Mouse (Mus musculus): ENCODE measurements around the gene 1600002K03Rik.

The 1600002K03Rik gene

DNA sequence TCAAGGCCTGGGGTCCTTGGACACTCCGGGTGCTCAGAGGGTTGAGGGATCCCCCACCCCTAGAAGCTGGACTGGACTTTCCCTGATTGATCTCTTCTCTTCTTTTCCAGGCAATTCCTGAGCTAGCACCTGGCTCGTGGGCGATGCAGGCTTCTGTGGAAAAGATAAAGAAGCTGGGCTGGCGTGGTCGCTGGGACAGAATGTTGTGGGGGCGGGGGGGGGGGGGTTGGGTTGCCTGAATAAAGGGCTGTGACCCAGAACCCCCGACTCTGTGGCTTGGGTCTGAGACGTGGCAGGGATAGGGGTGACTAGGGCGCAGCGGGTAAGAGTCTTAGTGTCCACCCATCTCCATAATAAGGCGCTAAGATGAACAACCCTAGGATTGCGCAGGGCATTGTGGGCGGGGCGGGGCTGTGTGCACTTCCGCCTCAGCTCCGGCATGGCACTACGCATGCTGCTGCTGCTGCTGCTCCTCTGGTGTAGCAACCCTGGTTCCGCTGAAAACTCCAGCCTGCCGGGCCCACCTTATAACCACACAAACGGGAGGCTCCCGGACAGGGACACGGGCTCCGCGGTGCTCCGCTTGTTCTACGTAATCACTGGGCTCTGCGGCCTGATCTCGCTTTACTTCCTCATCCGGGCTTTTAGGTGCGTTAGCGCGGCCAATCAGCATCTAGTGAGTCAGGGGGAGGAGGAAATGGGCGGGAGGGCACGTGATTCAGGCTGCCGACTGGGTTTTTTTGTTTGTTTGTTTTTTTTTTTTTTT lies at the start of gene 1600002K03Rik:
TSS of gene 1600002K03Rik (plus strand) at position 418 of the 766 bp plus-strand sequence.
- peak; percentile 92 to 93 for DNase-seq

DNA sequence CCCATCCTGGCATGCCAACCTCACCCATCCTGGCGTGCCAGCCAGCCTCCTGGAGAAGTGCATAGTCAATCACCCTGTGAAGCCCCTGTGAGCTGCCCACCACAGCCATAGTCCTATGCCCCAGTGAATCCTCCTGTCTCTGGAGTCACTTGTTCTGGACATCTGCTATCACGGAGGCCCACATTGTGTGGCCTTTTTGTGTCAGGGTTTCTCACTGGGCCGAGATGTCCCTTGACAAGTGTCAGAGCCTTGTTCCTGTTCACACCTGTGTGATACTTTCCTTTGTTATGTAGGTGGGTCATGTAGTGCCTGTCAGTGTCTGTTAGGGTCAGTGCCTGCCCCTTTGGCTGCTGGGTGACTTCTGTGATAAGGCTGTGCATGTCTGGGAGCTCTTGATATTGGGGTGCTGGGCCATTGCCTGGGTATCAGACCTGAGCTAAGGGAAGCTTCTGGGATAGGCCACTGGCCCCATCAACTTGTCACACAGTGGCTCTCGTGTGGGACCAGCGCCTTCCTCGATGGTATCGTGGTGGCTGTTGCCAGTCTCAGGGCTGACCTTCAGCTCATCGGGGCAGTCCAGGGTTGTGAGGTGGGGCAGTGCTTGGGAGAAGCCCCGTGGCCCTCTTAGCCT lies 48.7 kb upstream of the 1600002K03Rik start:
- DNase-seq = no peak

DNA sequence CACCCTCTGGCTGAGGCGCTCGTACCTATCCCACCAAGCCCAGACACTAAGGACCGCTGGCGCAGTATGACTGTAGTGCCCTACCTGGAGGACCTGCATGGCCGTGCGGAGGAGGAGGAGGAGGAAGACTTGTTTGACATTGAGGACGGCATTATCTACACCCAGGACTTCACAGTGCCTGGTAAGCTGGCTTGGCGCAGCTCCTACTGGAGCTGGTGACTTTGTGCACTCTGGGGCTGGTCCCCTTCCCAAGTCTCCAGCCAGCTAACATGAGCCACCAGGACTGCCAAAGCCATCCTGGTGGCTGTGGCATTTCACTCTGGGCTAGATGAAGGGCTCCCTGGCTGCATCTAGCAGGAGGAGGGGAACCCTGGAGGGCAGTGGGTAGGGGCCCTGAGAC lies 44.8 kb upstream of the 1600002K03Rik start:
- DNase-seq = no peak

DNA sequence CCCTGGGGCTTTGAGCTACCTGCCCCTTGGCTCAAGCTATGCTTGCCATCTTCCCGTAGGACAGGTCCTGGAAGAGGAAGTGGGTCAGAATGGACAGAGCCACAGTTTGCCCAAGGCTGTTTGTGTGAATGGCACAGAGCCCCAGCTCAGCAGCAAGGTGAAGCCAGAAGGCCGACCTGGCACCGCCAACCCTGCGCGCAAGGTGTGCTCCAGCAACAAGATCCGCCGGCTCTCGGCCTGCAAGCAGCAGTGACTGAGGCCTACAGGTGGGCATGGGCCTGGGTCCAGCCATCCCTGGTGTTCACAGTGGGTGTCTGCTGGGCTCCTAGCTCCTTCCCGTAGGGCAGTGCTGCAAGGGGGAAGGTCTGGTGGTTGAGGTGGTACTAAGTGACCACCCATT lies 42.9 kb upstream of the 1600002K03Rik start:
- DNase-seq = no peak

DNA sequence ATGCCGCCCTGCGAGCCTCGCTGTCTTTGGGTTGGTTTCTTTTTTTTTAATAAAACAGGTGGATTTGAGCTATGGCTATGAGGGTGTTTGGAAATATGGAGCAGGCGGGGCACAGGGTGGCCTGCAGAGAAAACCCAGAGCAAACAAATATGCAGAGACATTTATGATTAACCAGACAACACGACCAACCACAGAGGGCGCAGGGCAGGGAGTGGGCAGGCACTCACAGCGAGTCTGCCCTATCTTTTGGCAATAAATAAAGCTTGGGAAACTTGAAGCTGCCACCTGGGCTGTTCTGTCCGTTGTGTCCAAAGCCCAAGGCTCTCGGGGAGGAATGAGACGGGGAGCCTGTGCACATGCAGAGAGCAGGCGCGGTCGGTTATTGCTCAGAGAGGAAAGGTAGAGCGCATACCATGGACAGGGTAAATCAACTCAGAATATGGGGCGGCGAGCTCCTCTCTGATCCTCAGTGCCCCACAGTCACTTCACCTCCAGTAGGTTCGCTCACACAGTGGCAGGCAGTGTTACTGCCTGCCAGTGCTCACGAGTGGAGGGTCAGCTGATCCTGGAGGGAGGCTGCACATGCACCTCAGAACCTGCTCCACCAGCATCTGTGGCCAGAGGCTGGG lies 42.2 kb upstream of the 1600002K03Rik start:
- DNase-seq = peak; percentile 79 to 82

DNA sequence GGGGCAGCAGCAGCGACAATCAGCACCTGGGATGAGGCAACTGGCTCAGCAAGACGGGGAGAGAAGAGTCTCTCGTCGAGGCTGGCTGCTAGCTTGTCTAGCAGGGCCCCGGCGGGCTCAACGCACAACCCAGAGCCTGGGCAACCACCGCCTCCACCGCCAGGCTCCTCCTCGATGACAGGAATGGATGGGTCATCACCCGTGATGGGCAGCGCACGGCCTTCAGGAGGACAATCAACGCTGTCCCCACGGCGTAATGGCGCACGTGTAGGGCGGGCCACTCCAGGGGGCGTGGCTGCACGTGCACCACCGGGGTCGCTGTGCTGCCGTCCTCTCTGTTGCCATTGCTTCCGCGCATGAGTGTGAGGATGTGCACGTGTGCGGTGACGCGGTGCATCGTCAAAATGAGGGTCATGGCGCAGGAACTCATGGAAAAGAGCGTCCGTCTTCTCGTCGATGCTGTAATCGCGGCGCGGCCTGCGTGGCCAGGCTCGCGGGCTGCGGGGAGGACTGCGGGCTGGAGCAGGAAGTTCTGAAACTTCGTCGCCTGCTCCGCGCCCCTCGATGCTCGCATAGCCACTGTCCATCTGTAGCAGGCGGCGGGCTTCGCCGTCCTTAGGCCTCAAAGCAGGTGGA lies 41.3 kb upstream of the 1600002K03Rik start:
- DNase-seq = no peak

DNA sequence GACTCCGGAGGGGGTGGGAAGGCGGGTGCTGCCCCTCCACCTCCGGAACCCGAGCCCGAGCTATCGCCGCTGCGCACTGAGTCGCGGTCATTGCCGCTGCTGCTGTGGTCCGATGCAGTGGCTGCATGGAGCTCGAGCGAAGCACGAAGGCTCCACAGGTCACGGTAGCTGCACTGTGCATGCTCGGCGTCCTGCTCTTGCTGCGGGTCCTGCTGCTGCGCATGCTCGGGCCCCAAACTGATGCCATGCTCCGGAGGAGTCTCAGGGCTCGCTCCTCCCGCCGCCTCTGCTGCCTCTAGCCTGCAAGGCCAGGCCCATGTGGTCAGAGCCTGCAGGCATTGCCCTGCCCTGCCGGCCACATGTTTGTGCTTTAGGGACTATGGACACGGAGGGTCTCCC lies 40.8 kb upstream of the 1600002K03Rik start:
- DNase-seq = no peak

DNA sequence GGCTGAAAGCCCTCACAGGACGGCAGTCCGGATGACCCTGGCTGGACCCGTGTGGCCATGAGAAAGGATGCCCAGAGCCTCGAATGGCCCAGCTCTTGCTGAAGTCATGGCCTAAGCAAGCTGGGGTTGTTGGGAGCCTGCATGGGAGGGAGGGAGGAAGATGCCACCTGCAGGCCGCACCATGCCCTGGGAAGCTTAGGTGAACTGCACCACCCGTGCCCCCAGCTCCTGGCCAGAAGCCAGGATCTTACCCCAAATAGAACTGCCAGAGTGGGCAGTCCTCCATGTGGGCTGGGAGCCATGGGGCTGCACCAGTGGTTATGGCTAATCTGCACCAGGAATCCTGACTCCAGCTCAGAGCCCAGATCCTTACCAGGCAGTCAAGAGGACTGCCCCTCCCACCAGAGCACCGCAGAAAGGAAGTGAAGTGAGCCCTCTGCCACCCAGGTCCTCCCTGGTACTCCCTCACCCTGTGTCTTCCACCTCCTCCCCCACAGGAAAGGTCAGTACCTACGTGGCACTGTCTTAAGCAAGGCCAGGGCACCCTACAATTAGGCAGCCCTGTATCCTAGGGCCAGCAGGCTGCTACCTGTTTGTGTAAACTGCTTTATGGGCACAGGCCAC lies 39.4 kb upstream of the 1600002K03Rik start:
- DNase-seq = peak in 1 of 2 experiments; percentile 56

DNA sequence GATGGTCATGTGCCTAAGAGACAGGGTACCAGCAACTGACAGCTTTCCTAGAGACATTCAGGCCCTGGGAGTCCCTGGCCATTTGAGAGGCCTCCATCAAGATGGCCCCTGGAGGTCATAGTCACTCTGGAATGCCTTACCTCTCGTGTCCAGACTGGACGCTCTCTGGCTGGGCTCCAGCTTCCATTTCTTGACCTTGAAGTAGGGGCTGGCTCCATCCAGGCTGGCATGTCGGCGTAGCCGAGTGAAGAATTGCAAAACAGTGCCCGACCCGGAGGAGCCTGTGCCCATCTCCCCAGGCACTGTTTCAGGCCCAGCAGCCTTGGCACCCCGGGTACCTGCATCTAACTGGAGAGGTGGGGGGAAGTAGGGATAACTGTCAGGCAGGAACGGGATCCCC lies 38.3 kb upstream of the 1600002K03Rik start:
- DNase-seq = peak in 1 of 2 experiments; percentile 50

DNA sequence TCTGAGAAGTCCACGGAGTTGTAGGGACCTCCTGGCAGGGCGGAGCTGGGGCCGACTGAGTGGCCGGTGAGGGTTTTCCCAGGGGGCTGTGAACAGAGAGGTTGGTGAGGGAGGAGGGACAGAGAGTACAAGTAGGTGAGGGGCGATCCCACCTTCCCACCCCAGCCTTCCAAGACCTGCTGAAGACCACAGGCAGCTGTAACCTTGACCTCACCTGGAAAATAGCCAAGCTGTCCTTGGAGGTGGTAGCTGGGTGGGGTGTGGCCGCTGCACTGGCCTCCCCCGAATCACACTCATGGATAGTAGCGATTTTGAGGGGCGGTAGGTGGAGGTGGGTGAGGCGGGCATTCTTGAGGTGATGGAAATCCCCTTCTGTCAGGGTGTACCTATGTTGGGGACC lies 37.6 kb upstream of the 1600002K03Rik start:
- DNase-seq = no peak

DNA sequence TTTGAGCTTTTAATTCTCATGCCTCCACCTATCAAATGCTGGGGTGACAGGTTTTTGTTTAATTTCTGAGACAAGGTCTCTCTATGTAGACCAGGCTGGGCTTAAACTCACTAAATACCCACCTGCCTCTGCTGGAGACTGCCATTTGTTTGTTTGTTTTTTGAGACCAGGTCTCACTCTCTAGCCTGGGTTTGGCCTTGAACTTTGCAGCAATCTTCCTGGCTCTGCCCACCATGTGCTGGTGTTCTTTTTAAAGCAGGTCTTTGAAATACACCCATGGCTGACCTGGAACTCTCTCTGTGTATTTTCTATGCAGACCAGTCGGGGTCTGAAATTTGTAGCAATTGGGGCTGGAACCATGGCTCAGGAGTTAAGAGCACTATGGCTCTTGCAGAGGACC lies 37.1 kb upstream of the 1600002K03Rik start:
- no peak for DNase-seq

DNA sequence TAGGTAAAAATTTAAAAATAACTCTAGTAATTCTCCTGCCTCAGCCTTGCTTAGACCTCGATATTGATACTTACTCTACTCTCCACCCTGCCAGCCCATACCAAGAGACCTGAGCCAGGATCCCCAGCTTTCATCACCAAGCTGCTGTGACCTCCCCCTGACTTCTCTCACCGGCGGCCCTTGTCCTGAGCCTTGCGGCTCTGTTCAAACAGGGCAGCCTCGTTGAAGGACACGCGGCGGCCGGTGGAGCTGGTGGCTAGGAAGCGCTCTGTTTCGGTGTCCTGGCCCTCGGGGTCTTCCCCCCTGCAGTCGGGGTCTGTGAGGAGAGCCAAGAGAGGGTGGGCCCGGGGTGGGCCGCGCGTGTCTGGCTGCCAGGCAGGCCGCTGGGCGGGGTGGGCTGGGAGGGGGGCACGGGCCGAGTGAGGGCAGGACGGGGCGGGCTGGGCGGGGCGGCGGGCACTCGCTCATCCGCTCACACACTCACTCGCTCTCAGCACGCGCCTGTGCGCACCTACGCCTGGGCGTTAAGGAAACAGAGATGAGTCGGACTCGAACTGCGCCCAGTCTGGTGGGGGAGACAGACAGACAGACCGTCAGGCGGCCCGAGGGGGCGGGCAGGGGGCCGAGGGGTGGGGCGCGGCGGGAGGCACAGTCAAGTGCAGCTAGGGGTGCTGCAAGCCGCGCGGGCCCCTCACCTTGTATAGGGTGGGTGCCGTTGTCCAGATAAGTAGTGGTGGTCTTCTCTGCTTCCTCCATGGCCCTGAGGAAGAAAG lies 36.4 kb upstream of the 1600002K03Rik start:
- no peak for DNase-seq

DNA sequence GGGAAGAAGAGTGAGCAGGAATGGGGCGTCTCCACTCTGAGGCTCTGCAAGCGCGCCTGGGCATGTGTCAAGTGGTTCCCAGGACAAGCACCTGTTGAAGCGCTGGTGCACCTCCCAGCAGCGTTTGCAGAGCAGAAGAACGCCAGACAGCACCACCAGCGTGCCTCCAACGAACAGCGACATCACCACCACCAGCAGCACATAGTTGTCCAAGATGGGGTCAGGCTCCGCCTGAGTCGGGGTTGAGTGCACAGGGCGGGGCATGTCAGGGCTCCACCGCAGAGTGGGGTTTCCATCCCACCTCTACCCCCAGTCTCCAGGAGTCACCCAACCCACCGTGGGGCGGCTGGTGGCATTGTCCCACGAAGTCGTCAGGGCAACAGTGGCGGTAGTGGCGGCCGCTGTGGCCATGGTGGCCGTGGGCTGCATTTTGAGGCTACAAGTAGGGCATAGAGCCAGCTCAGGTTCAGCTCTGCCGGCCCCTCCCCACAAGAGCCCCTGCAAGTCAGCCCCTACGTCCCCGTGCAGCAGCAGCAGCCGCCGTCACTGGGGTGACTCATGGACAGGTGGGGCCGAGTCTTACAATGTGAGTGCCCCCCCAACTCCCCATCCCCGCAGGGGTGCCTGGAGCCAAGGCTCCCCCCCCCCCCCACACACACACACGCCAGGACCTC lies 35.7 kb upstream of the 1600002K03Rik start:
- DNase-seq = peak in 1 of 2 experiments; percentile 17

DNA sequence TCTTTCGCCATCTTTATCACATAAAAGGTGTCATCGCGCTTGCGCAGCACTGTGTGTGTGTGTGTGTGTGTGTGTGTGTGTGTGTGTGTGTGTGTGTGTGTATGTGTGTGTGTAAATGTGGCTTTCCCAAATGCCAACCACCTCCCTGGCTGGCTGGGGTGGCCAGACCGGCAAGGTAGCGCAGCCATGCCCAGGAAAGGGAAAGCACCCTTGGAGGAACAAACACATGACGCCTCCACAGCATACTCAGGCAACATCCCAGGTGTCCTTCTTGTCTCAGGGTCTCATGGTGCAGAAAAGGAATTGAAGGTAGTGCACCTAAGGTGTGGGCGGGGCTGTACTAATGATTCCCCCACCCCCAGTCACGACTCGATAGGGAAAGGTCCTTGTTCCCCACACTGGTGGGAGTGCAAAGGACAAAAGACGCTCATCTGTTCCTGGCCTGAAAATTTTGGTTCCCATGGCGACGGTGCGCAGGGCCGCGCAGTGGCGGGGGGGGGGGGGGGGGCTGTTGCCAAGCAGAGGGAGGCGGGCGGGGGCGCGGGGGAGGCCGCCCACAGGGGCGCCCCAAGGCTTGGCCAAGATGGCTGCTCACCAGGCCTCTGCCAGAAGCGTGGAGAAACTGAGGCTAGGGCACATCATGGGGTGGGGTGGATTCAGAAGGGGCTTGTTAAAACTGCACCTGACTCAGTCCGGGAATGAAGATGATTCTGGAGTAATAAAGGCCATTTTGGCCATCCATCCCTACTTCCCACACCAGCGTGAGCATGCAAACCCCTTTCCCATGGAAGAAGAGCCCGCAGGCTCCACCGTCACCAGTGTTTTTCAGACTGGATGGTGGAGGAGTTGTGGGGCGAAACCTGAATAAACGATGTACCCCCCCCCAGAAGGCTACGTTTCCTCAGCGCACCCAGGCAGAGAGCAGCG lies 34.9 kb upstream of the 1600002K03Rik start:
- DNase-seq = no peak

DNA sequence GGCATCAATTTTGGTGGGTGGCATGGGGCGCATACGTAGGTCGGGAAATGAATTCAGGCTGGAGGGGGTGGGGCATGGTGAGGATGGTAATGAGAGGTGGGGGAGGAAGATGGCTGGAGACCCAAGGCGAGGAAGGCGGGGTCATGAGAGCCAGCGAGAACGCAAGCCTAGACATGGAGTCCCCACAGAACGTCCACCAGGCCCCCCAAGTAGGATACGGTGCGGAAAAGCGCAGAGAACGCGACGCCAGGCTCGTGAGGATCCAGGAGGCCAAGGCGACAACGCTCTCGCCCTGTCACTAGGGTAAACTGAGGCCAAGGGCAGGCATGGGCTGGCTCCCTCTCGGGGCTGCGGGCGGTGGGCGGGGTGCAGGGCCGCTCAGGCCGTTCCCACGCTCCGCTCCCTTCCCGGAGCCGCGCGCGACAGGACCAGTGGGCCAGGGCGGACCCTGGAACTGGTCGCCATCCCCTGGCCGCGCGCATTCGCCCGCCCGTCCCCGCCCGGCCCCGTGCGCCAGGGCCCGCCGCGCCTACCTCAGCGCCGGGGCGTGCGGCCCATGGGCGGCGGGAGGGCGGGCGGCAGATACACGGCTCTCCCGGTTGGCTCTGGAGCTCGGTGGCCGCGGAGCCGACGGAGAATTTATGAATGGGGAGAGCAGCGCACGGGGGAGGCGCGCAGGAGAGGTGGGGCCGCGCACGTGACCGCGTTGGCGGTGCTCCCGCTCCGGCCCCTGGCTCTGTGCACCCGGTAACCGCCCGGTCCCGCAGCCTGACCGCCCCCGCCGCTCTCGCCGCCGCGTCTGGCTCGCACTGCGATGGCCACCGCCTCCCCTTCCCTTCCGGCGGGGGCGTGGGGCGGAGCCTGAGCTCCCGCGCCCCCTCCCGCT lies 33.9 kb upstream of the 1600002K03Rik start, which contains the start of gene Atp5d:
TSS of gene Atp5d (plus strand) at position 80 of the 886 bp plus-strand sequence.
- peak; percentile 63 to 83 for DNase-seq

DNA sequence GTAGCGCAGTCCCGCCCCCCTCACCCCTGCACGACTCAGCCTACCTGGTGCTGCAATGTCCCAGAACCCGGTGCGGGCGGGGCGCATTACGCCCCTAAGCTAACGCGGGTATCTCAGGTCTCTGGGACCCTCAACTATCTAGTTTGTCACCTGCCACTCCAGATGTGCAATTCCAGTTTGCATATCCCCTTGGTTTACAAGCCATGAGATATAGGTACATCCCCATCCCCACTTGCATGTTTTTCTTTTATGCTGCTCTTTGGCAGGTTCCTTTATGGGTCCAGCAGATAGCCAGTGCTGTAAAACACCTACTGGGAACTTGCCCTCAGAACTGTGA lies 33.3 kb upstream of the 1600002K03Rik start:
- DNase-seq = no peak

DNA sequence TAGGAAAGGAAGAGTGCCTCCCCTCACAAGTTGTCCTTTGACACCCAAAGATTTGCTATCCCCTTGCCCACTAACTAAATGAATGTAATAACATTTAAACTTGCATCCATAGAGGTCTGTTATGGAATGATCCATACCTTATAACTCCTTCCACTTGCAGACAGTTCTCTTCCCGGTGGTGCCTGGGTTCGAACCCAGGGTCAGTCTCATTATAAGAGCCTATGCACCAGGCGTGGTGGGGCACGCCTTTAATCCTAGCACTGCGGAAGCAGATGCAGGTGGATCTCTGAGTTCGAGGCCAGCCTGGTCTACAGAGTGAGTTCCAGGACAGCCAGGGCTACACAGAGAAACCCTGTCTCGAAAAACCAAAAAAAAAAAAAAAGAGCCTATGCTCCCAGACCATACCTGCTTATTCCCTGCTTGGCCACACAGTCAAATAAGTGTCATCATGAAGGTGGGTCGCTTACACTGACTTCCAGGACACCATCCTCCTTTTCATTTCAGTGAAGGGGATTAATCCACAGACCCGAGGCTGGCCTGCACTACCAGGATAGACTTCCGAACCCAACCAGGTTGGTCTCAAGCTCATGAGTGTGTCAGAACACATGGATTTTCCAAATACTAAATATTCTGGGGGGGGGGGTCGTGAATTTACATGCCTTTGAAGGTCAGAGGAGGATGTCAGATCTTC lies 32.6 kb upstream of the 1600002K03Rik start:
- DNase-seq = no peak

DNA sequence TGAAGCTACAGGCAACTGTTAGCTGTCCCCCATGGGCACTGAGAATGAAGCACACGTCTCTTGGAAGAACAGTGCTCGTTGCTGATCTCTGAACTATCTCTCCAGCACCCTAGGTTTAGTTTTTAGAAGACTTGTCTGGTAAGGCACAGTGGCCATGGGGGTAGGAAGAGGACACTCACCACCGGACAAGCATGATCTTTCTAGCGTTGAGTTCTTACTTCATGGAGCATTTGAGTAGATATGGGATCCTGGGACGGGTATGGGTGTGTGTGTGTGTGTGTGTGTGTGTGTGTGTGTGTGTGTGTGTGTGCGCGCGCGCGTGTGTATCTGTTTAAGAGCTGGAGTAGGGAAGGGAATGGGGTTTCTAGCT lies 32.1 kb upstream of the 1600002K03Rik start, which contains the start of gene Cbarp:
TSS of gene Cbarp (minus strand) at position 170 of the 370 bp plus-strand sequence.
- no peak for DNase-seq

DNA sequence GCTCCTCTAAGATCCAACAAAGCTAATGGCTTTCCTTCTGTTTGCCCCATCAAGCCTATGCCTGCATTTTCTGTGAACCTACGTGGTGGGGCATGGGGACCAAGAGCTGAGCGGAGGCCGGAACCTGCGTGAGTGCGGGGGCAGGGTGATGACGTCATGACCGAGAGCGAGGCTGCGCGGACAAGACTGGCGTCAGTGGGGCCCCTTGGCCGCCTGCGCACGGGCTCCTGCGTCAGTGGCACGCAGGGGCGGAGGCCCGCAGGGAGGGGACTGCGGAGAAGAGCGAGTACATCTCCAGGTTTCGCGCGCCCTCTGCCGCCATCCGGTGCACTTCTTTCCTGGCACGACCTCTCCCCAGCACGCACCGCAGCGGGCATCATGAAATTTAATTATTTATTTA lies 31.5 kb upstream of the 1600002K03Rik start:
- DNase-seq = peak; percentile 98
